Mouse (Mus musculus) hematopoietic stem cell, adult 5-6 weeks (primary cell): ENCODE data around the gene Apom. TPM values are rescaled to one million over a fixed set of nuclear protein-coding genes. Genes with fewer than 3 reads are reported as not detected.
A peak's percentile ranks its signal among the peaks of the same experiment; 100 is the strongest.

ENCODE experiments used
- ATAC-seq, 2 experiments: fragments of 125-278 bp in 1 of 2; replicated peaks in 1 of 2; 2 replicates each; pipeline ENCODE4 v1.8.0; 2016 to 2017; ENCODE audit warnings: inconsistent platforms in 2 of 2, mild to moderate bottlenecking in 2 of 2, moderate number of reproducible peaks in 2 of 2, low read depth in 1 of 2, moderate TSS enrichment in 1 of 2; ENCODE audit not compliant: low FRiP score in 2 of 2, poor library complexity in 2 of 2, severe bottlenecking in 2 of 2, insufficient read depth in 1 of 2, low TSS enrichment in 1 of 2
- total RNA-seq: library from RNA; stranded (forward); fragments of 172-1452, 232-1000 nt; gene quantifications from 2 replicates; pipeline ENCODE4 v1.2.3, GENCODE M21; 2017

The Apom gene
- total RNA-seq, 1 experiment from 2014 or later: not detected

- ATAC-seq: peak; percentile 48 to 72
Observed at GRCm38 (mm10) chr17:35115046-35116019, 16.5 kb downstream of the Apom start, which contains the start of gene Ly6g5b. Gene Ly6g5b, minus strand, starts transcription at chr17:35115428.

- no peak for ATAC-seq
Observed at GRCm38 (mm10) chr17:35111774-35112173, 20.1 kb downstream of the Apom start.

DNA sequence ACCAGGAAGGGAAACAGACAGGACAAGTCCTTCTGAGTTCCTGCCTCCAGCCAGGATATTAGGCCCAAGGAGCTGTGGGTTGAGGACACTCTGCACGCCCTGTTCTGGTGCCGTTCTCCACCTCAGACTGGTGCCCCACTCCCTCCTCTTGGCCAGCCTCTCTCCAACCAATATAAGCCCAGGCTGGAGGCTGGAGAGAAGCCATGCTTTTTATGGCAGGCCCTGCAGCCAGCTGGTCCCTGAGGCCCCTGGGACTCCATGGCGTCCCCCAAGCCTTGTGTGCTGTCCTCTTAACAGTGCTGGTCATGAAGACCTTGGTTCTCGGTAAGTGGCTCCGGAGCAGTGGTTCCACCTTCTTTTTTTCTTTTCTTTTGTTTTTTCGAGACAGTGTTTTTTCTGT is 23.8 kb downstream of the Apom start, which contains the start of gene Ly6g5c:
Ly6g5c (plus strand) TSS at position 183 of the 400 bp plus-strand sequence.
- no peak for ATAC-seq

GRCm38 (mm10) chr17:35106522-35106921 is 25.3 kb downstream of the Apom start:
- ATAC-seq: no peak

- no peak for ATAC-seq
Observed at GRCm38 (mm10) chr17:35105740-35106389, 26.0 kb downstream of the Apom start.

DNA sequence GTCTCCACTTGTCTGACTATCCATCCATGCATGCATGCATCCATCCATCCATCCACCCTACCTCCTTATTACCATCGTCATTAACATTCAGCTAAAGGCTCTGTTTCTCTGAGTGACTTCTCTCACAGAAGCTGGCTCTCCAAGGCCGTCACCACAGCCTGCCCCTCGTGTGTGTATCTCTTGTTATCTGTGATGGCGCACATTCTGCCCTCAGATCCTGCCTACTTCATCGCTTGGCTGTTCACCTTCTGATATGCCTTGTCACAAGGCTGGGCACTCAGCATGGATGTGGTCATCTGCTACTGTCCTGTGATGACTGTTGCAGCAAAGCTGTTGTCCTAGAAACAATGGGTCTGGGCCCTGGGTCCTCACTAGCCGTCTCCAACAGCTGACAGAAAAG is 27.1 kb downstream of the Apom start:
- no peak; a peak in 1 of 4 replicates for ATAC-seq

DNA sequence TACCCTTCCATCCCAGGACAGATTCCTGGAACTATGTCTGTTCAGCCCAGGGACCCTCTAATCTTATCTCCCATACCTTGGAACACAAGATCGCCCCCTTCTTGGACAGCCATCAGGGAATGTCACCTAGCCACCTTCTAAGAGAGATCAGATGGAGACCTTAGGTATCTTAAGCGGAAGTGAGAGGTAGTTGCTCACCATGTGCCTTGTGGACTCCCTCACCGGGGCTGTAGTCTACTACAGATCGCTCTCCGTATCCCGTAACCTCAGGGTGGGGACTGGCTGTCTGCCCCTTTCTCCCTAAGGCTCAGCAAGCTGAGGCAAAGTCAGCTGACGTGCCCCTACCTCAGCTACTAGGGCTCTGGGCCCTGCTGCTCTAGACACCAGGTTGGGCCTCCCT is 27.8 kb downstream of the Apom start:
- ATAC-seq: no peak

- ATAC-seq: no peak
Observed at GRCm38 (mm10) chr17:35103221-35103690, 28.6 kb downstream of the Apom start.

- ATAC-seq: no peak
Observed at GRCm38 (mm10) chr17:35102299-35102698, 29.6 kb downstream of the Apom start.

DNA sequence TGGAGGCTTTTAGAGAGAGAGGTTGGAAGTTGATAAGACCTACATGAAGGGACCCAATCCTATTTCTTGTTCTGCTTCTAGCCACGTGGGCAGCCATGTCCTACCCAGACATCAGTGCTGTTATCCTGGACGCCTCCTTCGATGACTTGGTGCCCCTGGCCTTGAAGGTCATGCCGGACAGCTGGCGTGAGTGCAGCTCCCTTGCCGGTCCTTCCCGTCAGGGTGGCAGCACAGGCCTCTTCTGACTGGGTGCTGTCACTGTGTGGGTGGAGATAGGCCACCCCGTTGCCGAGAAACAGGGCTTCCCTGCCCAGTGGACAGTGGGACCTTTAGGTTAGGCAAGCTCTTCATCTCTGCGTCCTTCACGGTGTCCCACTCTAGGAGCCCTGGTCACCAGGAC is 30.7 kb downstream of the Apom start:
- ATAC-seq: no peak

DNA sequence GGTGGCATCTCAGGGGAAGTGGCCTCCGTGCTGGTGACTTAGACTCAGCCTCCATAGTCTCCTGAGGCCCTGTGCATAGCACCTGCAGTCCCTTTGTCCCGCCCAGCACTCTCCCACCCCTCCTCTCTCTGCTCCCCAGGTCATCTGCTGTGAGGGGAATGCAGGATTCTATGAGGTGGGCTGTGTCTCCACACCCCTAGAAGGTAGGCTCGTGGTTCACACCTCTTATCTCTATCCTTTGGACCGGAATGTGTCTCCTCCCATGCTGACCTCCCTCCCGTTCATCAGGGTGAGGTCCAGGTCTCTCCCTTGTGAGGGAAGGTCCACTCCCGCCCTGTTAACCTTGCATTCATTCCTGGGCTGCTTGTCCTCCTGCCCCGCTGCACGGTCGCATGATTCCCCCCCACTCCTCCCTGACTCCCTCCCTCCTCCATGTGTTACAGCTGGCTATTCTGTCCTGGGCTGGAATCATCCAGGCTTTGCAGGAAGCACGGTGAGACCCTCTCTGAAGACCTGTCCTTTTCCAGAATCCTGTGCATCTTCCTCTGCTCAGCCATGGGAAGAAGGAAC is 31.6 kb downstream of the Apom start:
- ATAC-seq: no peak

DNA sequence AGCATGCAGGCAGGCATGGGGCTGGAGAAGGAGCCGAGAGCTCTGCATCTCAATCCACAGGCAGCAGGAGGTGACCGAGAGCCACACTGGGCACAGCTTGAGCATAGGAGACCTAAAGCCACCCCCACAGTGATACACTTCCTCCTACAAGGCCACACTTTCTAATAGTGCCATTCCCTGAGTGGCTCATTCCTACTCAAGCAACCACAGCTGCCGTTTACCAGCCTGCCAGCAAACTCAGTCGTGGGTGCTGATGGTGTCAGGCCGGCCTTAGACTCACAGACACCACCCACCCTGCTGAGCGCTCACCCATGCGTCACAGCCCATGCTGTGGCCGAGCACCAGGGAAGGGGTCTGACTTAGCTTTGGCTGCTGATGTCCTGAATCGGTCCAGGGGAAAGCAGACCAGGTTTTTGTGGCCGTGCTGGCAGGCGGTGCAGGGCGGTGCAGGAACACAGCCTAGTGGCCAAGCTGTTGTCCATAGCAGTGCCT is 34.6 kb downstream of the Apom start:
- no peak for ATAC-seq

DNA sequence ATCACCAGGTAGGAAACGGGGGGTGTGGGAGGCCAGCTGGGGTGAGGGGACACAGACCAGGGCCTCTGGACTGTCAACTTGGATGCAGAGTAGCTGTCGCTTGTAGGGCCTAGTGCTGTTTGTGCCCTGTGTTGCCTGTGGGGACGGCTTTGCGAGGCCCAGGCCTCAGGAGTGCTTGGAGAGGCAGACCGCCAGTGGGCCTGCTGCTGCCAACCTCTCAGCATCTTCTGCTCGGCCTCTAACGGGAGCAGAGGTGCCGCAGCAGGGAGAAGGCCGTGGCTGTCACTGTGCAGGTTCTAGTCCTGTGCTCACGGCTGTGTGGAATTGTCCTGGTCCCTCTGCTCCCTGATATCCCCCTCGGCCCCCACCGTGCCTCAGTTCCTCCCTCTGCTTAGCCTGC is 35.3 kb downstream of the Apom start:
- ATAC-seq: no peak

GRCm38 (mm10) chr17:35094475-35095365 is 37.1 kb downstream of the Apom start:
- ATAC-seq: no peak

- no peak for ATAC-seq
Observed at GRCm38 (mm10) chr17:35092403-35093198, 39.2 kb downstream of the Apom start.
